Mouse (Mus musculus): ENCODE data around the gene Gckr. TPM values are rescaled to one million over a fixed set of nuclear protein-coding genes. Genes with fewer than 3 reads are reported as not detected.
"Not testable (repeated sequence)": the region's sequence is repeated elsewhere in the genome, so short reads cannot be mapped to it uniquely, and the experiment has no call there.

Gene Gckr
- polyA plus RNA-seq, 1 experiment, result 0.98 TPM

DNA sequence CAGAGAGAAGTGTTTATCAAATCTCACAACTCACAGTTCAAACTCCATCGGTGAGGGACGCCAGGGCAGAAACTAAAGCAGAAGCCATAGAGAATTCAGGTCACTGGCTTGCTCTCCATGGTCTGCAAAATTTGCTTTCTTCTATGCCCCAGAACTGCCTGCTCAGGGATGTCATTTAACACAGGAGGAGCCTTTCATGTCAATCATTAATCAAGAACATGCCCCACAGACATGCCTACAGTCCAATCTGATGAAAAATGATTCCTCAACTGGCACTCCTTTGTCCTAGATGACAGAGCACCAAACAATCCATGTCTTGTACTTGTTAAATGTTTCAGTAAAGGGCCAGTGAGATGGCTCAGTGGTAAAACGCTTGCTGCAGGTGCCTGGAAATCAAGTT, 25.5 kb downstream of the Gckr start:
- no peak for TF ChIP-seq POLR2A (IDR thresholded peaks at IDR 0.05; ENCODE audit: extremely low read depth, insufficient read depth, low read length)
- TF ChIP-seq CTCF (IDR thresholded peaks at IDR 0.05; ENCODE audit: extremely low read depth, insufficient read depth, low read length), result no peak
- Histone ChIP-seq H3K4me3 (ENCODE audit: insufficient read depth, low read length) (no peak overlapping the region), H3K4me1 (ENCODE audit: control insufficient read depth, insufficient read depth, low read length) (no peaks in the 10 kb centered on the region), H3K27ac (ENCODE audit: insufficient read depth, low read length) (no peak overlapping the region)

DNA sequence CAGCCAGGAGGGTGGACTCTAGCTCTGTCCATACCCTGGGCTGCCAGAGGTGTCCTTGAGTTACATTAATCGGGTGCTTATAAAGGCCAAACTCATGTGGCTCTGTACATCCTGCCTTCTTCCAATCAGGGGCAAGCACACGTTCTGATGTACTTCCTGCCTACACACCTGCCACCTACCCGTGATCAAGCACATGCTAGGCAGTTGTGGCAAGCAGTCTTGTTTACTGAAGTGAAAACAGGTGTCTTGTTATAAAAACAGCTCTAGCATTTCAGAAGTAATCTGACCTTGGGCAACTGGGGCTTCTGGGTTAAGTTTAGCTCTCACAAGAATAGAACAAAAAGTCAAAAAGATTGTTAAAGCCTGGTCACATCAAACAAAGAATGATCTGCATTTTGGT, 26.8 kb downstream of the Gckr start:
- Histone ChIP-seq H3K4me3 (ENCODE audit: insufficient read depth, low read length) (no peak overlapping the region), H3K4me1 (ENCODE audit: control insufficient read depth, insufficient read depth, low read length) (no peaks in the 10 kb centered on the region), H3K27ac (ENCODE audit: insufficient read depth, low read length) (no peak overlapping the region)
- no peak for TF ChIP-seq POLR2A (IDR thresholded peaks at IDR 0.05; ENCODE audit: extremely low read depth, insufficient read depth, low read length)
- TF ChIP-seq CTCF (IDR thresholded peaks at IDR 0.05; ENCODE audit: extremely low read depth, insufficient read depth, low read length), result no peak

DNA sequence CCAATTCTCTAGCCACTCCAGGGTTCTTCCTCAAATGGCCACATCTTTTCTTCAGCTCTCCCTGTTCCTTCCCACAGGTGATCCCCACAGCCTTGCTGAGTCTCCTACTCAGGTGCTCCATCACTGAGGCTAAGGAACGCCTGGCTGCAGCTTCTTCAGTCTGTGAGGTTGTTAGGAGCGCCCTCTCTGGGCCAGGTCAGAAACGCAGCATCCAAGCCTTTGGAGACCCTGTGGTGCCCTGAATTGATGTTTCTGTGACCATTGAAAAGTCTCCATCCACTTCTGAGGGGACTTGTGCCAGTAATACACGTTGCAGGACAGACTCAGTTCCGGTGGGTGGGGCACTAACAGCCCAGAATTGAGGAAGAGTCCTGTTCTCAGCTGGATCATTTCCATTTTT, 29.6 kb downstream of the Gckr start:
- Histone ChIP-seq H3K4me1 (ENCODE audit: control insufficient read depth, insufficient read depth, low read length) (no peaks in the 10 kb centered on the region), H3K27ac (ENCODE audit: insufficient read depth, low read length) (no peak overlapping the region), H3K4me3 (ENCODE audit: insufficient read depth, low read length) (no peak overlapping the region)
- TF ChIP-seq POLR2A (IDR thresholded peaks at IDR 0.05; ENCODE audit: extremely low read depth, insufficient read depth, low read length) (no peak), CTCF (IDR thresholded peaks at IDR 0.05; ENCODE audit: extremely low read depth, insufficient read depth, low read length) (peak; percentile 17; the same call in 1 of the 2 replicates)

DNA sequence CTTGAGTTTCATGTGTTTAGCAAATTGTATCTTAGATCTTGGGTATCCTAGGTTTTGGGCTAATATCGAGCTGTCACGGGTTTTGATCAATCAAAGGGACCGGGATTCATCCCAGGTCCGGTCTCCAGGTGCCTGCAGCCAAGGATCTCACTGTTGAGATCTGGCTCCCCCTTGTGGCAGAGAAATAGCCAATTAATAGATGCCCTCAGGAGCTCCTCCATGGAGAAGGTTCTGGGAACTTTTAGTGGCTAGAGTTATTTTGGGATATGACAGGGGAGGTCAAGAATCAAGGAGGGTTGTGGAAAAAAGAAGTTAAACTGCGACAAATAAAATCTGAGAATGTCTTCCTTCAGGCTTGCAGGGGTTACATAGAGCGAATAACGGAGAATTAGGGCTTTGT, 31.0 kb downstream of the Gckr start:
- H3K27ac ChIP-seq (ENCODE audit: insufficient read depth, low read length), result no peak overlapping the region

DNA sequence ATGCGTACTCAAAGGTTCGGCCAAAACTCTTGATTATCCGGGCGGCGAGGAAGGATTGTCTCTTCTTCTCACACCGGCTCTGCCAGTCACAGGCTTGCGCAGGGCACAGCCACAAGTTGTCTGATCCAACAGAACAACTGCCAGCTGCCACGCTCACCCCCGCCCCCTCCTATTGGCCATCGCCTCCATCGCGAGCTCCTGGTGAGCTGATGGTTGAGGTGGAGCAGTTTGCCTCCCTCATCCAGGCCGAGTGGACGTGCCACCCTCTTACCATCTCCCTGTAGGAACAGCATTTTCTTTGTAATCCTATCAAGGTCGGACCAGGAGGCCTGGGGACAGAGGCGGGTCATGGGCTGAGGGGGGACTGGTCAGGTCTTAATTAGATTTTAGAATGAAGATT, 60.3 kb downstream of the Gckr start:
- not testable (repeated sequence) for H3K27ac ChIP-seq (ENCODE audit: insufficient read depth, low read length); H3K4me3 ChIP-seq (ENCODE audit: insufficient read depth, low read length); H3K4me1 ChIP-seq (ENCODE audit: control insufficient read depth, insufficient read depth, low read length)

More for the DNA sequence above, 31.0 kb downstream of the Gckr start:
- Histone ChIP-seq H3K4me3 (ENCODE audit: insufficient read depth, low read length) (no peak overlapping the region), H3K4me1 (ENCODE audit: control insufficient read depth, insufficient read depth, low read length) (no peaks in the 10 kb centered on the region)
- no peak for TF ChIP-seq POLR2A (IDR thresholded peaks at IDR 0.05; ENCODE audit: extremely low read depth, insufficient read depth, low read length)
- TF ChIP-seq CTCF (IDR thresholded peaks at IDR 0.05; ENCODE audit: extremely low read depth, insufficient read depth, low read length), result peak; percentile 61

DNA sequence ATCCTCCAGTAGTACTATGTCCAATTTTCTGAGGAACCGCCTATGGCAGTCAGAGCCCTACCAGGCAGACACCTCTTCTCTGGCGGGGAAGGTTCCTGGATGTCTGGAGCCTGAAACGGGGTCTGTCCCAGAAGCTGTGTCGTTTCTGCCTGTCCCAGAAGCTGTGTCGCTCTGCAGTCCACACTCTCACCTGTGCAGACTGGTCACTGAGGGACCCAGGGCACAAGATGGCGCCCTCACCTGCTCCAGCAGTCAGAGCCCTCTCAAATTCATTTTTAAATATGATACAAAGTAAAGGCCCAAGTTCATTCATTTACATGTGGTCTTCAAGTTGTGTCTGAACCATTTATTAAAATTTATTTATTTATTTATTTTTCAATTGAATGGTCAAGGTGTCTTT, 63.7 kb downstream of the Gckr start:
- Histone ChIP-seq H3K27ac (ENCODE audit: insufficient read depth, low read length) (no peak overlapping the region), H3K4me3 (ENCODE audit: insufficient read depth, low read length) (no peak overlapping the region), H3K4me1 (ENCODE audit: control insufficient read depth, insufficient read depth, low read length) (no peaks in the 10 kb centered on the region)
- TF ChIP-seq POLR2A (IDR thresholded peaks at IDR 0.05; ENCODE audit: extremely low read depth, insufficient read depth, low read length) (no peak), CTCF (IDR thresholded peaks at IDR 0.05; ENCODE audit: extremely low read depth, insufficient read depth, low read length) (no peak)

Other genes with a start within 250 kb of the Gckr start
- gene Atraid, start 249.1 kb upstream of the Gckr start, polyA plus RNA-seq (2012; rRNA removed), result 186 and 189 TPM in 2 replicates
- 32.5 and 34.9 TPM in 2 replicates for gene Slc5a6, start 248.5 kb upstream of the Gckr start, polyA plus RNA-seq (2012; rRNA removed)
- gene Cad, start 242.7 kb upstream of the Gckr start, polyA plus RNA-seq (2012; rRNA removed), result 13.4 and 14.1 TPM in 2 replicates
- not detected in 2 replicates for gene Dnajc5g, start 191.2 kb upstream of the Gckr start, polyA plus RNA-seq (2012; rRNA removed)
- 185 and 189 TPM in 2 replicates for gene Slc30a3, start 189.2 kb upstream of the Gckr start, polyA plus RNA-seq (2012; rRNA removed)
- 0.21 TPM in 1 of 2 replicates, not detected in the other for gene Trim54, start 180.7 kb upstream of the Gckr start, polyA plus RNA-seq (2012; rRNA removed)
- 0.91 and 0.92 TPM in 2 replicates for gene Ucn, start 158.6 kb upstream of the Gckr start, polyA plus RNA-seq (2012; rRNA removed)
- 96.7 and 102 TPM in 2 replicates for gene Mpv17, start 143.2 kb upstream of the Gckr start, polyA plus RNA-seq (2012; rRNA removed)
- gene Gm29609, start 117.5 kb upstream of the Gckr start, polyA plus RNA-seq (2012; rRNA removed), result 2.8 and 3.4 TPM in 2 replicates
- gene Gtf3c2, start 117.3 kb upstream of the Gckr start, polyA plus RNA-seq (2012; rRNA removed), result 86.8 and 92.3 TPM in 2 replicates
- 87.6 and 90.6 TPM in 2 replicates for gene Snx17, start 104.2 kb upstream of the Gckr start, polyA plus RNA-seq (2012; rRNA removed)
- 62.7 and 66.2 TPM in 2 replicates for gene Eif2b4, start 104.0 kb upstream of the Gckr start, polyA plus RNA-seq (2012; rRNA removed)
- gene Zfp513, start 95.1 kb upstream of the Gckr start, polyA plus RNA-seq (2012; rRNA removed), result 38.1 and 42.1 TPM in 2 replicates
- gene Ppm1g, start 76.8 kb upstream of the Gckr start, polyA plus RNA-seq (2012; rRNA removed), result 79.8 and 82.8 TPM in 2 replicates
- 105 and 108 TPM in 2 replicates for gene Nrbp1, start 56.6 kb upstream of the Gckr start, polyA plus RNA-seq (2012; rRNA removed)
- gene Gm9970, start 56.2 kb upstream of the Gckr start, polyA plus RNA-seq (2012; rRNA removed), result not detected in 2 replicates
- gene Krtcap3, start 45.8 kb upstream of the Gckr start, polyA plus RNA-seq (2012; rRNA removed), result 3.9 and 4.0 TPM in 2 replicates
- gene Ift172, start 6.3 kb upstream of the Gckr start, polyA plus RNA-seq (2012; rRNA removed), result 75.1 and 80.4 TPM in 2 replicates
- gene Fndc4, start 1.4 kb upstream of the Gckr start, polyA plus RNA-seq (2012; rRNA removed), result 172 and 184 TPM in 2 replicates
- gene Zfp512, start 155.0 kb downstream of the Gckr start, polyA plus RNA-seq (2012; rRNA removed), result 41.5 and 47.0 TPM in 2 replicates
- not detected in 2 replicates for gene 4930548H24Rik, start 188.3 kb downstream of the Gckr start, polyA plus RNA-seq (2012; rRNA removed)
- gene Gpn1, start 197.3 kb downstream of the Gckr start, polyA plus RNA-seq (2012; rRNA removed), result 21.1 and 22.2 TPM in 2 replicates
- gene Slc4a1ap, start 229.6 kb downstream of the Gckr start, polyA plus RNA-seq (2012; rRNA removed), result 26.0 and 26.9 TPM in 2 replicates
- gene Supt7l, start 230.4 kb downstream of the Gckr start, polyA plus RNA-seq (2012; rRNA removed), result 14.2 and 15.5 TPM in 2 replicates

All from cortical plate, adult 2 months (tissue).